Mouse (Mus musculus) liver (tissue): ENCODE measurements around the gene Herc6.
"Not testable (repeated sequence)": the region's sequence is repeated elsewhere in the genome, so short reads cannot be mapped to it uniquely, and the experiment has no call there.

Experiments used
- DNase-seq: peaks from one replicate; pipeline ENCODE4 v3.0.0-alpha.2; 2020; ENCODE audit warnings: mixed read lengths

Gene Herc6

DNA sequence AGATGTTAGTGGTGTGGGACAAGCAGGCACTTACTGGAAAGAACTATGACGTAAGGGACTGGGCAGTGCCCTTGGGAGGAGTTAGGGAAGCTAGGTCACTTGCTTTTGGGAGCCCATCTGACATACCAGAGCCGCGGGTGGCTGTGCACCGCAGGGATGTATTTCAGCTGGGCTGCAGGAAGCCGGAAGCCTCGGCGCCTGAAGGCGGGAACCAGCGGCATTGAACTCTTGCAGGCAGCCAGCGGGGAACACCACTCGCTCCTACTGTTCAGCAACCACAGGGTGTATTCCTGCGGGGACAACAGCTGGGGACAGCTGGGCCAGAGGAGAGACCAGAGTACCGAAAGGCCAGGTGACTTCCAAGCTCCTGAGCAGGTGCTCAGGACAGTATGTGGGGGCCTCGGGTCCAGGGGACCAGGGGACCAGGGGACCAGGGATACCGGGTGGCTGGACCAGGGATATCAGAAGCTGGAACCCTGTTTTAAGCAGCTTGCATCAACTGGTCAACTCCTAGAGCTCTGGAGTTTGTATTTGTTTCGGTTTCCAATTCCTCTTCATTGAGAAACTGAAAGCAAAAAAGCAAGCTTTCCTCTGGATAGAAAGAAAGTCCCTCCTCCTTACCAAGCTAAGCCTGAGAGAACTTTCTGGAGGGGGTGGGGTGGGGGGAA lies at the start of gene Herc6:
Herc6 (plus strand) TSS at position 120 of the 668 bp plus-strand sequence.
- peak; percentile 80 for DNase-seq

- no peak for DNase-seq
These were observed 49.8 kb upstream of the Herc6 start for GRCm38 (mm10) chr6:57531011-57531410.

DNA sequence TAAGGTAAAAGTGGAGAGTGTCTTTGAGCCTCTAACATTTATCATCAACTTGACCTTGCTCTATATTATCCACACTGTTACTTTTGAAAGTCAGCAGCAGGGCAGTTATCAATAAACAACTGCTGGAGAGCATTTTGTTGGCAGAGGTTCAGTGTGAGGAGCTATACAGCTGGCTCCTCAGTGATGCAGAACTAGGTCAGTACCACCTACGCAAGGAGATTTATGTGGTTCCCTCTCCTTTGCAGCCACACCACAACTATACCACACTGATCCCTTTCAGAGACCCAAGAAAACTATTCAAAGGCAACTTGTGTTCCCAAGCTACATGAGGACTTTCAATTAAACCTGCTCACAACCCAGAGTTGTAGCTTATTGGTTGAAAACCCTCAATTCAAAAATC lies 49.4 kb upstream of the Herc6 start:
- DNase-seq = no peak

- no peak for DNase-seq
These were observed 48.8 kb upstream of the Herc6 start for GRCm38 (mm10) chr6:57532022-57532421.

- no peak for DNase-seq
These were observed 47.4 kb upstream of the Herc6 start for GRCm38 (mm10) chr6:57533410-57533809.

DNA sequence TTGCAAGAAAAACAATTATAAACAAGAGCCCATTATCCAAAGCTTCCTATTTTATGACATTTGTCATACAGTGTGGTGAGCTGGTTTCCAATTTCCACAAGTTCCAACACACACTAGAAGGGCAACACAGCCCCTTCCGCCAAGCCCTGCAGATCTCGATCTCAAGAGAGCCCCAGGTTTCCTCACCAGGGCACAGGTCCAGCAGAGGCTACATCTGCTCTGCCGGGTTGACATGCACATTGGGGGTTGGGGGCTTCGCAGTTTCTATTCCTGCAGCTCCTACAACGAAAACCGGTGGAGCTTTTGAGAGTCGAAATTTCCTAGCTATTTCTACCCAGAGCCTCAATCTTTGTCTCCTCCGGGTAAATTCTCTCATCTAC lies 46.6 kb upstream of the Herc6 start:
- no peak for DNase-seq

GRCm38 (mm10) chr6:57534611-57535286 lies 46.1 kb upstream of the Herc6 start:
- DNase-seq = peak; percentile 43

- peak; percentile 93 for DNase-seq
These were observed 45.3 kb upstream of the Herc6 start, which contains the start of gene Ppm1k for GRCm38 (mm10) chr6:57535386-57535936. Gene Ppm1k, minus strand, starts transcription at chr6:57535468.

DNA sequence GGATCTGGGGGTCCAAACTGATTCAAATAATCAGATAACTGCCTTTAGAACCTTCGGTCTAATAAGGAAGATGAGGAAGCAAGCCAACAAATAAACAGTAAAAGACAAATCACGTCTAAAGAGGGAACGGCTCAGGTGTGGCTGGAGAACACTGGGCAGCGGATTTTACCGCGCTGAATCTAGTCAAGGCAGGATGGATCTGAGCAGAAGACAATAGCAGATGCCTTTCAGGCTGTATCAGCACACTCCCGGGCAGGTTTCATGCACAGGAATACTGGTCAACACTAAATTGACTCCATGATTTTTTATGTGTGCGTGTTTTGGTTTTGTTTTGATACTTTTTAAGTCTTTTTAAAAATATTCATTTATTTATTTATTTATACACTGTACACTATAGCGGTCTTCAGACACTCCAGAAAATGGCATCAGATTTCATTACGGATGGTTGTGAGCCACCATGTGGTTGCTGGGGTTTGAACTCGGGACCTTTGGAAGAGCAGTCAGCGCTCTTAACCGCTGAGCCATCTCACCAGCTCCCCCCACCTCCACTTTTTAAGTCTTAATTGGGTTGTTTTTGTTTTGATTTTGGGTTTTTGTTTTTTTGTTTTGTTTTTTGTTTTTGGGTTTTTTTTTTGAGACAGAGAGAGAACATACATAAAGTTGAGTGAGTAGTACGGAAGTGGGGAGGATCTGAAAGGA lies 44.7 kb upstream of the Herc6 start:
- DNase-seq = no peak

DNA sequence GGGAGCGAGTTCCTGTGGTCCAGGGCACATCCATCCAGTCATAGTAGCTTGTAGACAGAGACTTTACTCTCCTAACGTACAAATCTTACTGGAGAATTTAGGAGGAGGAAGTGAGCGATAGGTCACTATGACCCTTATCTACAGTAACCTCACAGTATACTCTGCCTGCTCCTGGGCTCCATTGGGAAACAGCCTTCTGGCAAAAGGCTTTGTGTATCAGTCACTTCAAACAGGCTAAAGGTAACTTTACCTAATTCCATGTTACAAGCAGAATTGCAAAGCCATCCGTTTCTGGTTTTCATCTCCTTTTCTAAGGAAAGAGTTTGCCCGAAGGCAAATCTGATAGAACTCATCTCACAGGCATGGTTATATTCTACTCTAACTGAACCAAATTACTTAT lies 42.9 kb upstream of the Herc6 start:
- no peak for DNase-seq

DNA sequence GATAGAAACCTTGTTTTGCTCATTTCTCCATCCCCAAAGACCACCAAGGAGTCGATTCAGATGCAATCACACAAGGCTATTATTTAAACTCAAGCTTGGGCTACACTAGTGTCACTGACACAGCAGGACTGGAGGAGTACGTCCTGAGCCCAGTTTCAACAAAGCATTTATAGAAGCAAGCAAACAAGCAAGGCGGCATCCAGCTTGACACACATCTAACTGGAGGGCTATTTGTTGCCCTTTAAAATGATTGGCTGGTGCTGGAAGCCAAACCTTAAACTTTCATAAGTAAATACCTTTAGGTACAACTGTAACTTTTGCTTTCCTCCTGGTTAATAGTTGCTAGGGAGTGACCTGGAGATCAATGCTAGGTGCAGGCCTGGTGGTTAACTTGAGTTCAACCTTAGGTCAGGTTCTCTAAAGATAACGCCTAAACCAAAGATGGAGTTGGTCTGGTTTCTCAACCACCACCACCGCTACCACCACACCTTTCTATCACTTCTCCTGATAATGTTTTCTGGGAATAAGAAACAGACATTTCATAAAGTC lies 39.8 kb upstream of the Herc6 start:
- no peak for DNase-seq

DNA sequence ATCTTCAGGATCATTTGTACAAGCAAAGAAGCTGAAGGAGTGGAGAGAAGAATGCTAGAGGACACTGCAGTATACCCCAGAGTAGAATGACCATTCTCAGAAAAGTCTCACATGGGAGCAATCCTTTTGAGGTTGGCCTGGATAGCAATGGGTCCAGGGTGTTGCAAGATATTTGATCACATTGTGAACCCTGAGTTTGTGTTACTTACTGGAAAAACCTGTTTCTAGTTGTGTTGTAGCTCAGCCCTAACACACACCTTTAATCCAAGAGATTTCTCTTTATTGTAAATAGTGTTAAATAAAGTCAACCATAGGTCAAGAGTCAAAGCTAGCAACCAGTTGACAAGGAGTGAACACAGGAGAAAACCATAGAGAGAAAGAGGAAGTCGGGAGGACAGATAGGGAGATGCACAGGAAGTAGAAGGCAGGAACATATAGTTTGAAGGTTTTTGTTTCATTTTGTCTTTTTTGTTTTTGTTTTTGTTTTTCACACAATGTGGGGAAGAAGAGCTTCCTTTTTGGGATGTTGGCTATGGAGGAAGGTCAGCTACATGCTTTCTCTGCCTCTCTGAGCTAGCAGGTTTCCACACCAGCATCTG lies 39.0 kb upstream of the Herc6 start:
- no peak for DNase-seq

DNA sequence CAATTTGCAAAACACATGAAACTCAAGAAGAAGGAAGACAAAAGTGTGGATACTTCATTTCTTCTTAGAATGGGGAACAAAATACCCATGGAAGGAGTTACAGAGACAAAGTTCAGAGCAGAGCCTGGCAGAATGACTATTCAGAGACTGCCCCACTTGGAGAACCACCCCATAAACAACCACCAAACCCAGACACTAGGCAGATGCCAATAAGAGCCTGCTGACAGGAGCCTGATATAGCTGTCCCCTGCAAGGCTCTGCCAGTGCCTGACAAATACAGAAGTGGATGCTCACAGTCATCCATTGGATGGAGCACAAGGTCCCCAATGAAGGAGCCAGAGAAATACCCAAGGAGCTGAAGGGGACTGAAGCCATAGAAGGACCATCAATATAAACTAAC lies 37.2 kb upstream of the Herc6 start:
- not testable (repeated sequence) for DNase-seq

- no peak for DNase-seq
These were observed 35.9 kb upstream of the Herc6 start for GRCm38 (mm10) chr6:57544866-57545265.

- no peak for DNase-seq
These were observed 29.5 kb upstream of the Herc6 start for GRCm38 (mm10) chr6:57551211-57551796.

GRCm38 (mm10) chr6:57557796-57558317 lies 22.9 kb upstream of the Herc6 start:
- DNase-seq = no peak

DNA sequence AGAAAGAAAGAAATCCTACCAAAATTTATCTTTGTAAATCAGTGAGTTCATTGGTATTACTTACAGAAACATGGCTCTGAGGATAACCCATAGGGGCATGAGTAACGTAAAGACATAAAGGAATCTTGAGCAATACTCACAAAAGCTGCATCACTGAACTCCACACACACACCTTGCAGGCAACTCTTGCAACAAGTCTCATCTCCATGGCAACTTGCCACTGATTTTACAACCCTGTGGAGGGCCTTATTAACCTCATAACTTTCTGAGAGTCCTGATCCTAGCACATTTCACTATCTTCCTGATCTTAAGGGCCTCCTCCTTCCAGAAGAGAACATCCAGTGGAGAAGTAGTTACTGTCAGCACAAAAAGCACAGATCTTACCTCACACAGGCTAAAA lies 17.3 kb upstream of the Herc6 start:
- no peak for DNase-seq

DNA sequence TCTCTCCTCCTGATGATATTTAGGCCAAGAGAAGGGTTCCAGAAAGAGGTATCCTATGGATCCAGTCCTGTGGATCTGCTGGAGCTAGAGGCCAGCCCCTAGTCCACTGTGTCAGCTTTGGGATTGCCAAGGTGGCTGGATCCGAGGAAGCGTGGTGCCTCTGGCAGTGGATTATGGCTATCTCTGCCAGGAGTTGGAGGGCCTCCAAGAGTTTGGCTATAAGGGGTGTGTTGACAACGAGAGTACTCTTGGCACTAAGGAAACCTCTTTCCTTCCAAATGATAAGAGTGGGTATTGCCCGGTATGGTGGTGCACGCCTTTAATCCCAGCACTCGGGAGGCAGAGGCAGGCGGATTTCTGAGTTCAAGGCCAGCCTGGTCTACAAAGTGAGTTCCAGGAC lies 15.3 kb upstream of the Herc6 start:
- DNase-seq = no peak

DNA sequence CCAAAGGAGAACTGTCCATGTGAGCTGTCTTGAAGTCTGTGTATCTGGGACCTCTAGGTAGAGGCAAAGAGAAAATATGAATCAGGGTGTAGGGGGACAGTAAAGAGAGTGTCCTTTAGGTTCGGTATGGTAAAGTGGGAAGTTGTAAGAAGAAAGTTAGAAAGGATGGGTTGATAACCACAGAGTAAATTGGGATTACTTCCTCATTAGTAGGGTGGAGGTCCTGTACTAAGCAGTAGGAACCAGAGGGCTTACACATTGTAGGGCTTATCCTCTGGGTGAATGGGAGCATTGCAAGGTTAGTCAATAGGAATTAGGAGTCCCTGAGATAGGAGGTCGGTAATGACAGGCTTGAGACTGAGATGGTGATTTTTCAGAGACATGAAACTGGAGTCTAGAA lies 13.2 kb upstream of the Herc6 start:
- DNase-seq = no peak

DNA sequence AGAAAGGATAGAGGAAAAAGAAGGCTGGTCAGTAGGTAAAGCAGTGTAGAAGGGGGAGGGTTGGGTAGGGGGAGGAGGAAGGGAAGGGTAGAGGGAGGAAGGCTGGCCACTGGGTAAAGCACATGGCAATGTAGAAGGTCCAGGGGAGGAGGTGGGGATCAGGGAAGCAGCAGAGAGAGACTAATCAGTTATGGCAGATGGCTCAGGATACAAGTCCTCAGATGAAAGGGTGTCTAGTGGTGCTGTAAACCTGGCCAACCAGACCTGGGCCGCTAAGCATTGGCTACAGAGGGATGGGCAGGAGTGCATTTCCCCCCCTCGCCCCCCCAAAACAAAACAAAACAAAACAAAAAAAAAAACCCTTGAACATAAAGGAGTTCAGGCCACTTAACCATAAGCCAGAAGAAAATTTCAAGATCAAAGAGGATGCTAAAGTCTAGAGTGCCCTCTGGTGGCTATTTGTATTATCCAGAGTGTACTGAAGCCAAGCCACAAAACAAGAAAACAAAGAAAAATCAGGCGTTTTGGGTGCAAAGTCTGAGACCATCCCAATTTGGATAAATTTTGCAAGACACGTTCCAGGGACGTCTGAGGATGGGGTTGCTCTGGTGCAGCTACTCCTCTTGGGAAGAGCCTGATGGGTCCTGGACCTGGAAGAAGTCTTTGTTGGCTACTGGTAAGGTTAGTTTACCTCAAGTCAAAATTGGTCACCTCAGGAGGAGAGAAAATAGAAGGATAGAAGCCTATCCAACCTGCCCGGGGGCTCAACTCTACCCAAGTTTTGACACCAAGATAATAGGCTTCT lies 10.4 kb upstream of the Herc6 start:
- DNase-seq = no peak

GRCm38 (mm10) chr6:57571587-57571986 lies 9.2 kb upstream of the Herc6 start:
- no peak for DNase-seq
